Mouse (Mus musculus) spleen, postnatal 10 days (tissue): ENCODE data around the gene Parp16.
"Not testable (repeated sequence)": the region's sequence is repeated elsewhere in the genome, so short reads cannot be mapped to it uniquely, and the experiment has no call there.

ENCODE experiments used
- DNase-seq, 2 experiments: peaks; one replicate each; pipeline ENCODE4 v3.0.0; 2021 to 2022; ENCODE audit warnings: low spot score in 2 of 2

The Parp16 gene

GRCm38 (mm10) chr9:65243249-65243648 lies 48.1 kb downstream of the Parp16 start:
- no peak for DNase-seq

DNA sequence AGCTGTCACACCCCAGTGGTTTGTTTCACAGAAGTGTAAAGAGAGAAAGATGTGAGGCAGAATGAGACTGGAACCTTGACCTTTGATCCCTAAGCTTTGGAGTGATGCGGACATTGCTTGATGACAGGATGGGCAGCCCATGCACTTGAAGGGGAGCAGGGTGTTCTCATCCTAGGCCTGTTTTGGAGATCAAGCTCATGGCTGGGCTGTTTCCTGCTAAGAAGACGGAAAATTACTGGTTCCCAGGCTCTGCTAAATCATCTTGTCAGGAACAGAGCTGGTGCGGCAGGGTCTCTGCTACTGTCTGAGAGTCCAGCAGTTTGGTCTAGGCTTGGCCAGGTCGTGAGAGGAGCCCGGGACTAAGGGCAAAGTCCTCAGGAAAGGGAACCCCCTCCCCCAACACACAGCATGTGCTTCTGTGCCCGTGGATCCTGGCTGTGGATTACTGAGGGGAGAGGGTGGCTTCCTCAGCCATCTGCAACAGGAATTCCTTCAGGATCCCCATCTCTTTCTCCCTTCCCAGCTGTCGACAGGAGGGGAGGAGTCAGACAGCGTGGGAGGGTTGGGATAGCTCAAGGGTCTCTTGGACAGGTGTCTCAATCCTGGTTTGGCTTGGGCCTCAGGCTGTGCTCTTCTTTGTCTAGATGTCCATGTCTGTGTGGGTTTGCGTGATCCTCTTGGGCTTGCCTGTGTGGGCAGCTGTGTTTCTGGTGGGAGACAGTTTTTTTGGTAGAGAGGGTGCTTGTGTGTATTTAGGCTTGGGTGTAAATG lies 49.1 kb downstream of the Parp16 start:
- DNase-seq, result no peak

DNA sequence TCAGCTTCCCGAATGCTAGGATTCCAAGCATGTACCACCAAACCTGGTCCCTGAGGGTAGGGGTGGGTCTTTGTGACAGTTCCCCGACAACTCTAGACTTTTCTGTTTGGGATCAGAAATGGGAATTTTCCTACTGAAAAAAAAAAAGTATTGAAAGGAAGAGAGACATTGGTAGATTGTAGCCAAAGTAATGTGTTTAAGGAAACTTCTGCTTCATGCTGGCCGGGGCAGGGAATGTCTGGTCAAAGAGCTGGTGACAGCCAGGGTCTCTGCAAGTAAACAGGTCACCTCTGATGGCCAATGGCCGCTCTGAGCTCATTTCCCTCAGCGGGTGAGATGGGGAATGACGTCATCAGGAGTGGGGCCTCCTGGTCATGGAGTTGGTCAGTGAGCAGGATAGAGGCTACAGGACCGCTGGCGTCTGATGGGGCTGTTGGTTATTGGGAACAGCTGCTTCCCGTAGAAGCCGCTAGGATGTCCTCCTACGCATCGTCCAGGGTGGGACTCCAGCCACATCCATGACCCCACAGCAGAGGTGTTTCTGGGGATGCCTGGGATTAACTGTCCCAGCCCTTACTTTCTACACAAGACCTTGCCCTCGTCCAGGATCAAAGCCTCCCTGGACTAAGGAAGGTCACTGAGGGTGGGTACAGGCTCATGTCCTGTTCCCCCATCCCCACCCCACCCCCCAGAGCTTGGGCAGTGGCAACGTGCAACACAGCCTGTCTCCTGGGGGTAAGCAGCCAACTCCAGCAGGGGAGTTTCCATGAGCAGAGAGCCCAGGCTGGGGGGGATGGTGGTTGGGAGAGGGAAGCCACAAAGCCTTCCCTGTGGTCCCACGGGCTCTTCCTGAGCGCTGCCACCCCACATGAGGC lies 52.6 kb downstream of the Parp16 start:
- no peak for DNase-seq

- DNase-seq, result no peak
These were observed 53.2 kb downstream of the Parp16 start for GRCm38 (mm10) chr9:65248377-65248690.

DNA sequence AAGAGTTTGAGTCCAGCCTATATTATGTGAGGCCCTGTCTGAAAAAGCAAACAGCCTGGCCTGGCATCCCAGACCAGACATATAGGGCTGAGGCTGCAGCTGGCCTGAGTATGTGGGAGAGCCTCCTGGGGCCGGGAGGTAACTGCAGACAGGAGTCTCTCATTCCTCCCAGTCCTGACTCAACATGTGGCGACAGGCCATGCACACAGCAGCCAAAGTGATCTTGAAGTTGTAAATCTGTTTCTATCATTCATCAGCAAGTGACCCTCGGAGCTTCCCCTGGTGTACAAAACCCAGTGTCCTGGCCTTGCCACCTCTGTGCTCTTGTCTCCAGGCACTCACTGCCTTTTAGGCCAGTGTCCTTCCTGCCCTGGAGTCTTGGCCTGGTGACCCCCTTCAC lies 56.9 kb downstream of the Parp16 start:
- no peak for DNase-seq

DNA sequence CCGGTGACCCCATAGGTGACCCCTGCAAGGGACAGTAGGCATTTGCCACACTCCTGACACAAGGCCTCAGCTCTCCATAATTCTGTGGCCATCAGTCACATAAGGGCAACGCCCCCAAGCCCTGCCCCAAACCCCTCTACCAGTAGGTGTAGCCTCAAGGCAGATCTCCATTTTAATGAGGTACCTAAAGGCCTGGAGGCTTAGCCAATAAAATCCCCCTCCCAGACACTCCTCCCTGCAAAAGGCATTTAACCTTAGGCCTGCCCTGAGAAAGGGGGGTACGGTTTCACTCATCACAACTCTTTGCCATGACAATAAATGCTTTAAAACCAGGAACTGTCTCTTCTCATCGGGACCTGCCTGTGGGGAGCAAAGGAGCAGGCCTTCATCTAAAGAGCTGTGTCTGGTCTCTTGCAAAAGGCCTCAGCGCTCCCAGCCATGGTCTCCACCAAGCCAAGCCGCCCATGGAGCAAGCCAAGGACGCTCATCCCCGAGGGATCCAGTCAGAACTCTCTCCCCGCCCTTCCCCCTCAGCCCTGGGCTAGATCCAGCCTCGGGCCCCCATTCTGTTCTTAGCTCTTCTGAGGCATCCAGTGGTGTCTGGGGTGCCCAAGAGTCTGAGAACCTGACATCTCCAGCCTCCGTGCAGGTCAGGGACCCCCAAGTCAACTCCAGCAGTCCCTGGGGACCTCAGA lies 60.9 kb downstream of the Parp16 start:
- DNase-seq, result no peak

GRCm38 (mm10) chr9:65257218-65257910 lies 62.2 kb downstream of the Parp16 start:
- DNase-seq, result no peak

DNA sequence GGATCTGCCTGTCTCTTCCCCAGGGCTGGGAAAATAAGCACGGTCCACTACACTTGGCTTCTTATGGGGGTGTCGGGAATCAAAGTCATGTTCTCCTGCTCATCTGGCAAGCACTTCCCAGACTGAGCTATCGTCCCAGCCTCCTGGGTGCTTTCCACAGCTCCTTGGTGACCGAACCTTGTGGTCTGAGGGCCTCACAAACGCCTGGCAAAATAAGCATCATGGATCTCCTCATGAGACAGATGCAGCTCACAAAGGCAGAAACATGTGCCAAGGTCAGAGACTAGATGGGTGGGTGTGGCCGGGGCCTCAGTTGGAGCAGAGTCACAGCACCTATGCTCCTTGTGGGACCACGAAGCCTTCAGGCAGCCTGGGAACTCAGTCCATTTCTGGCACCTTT lies 64.2 kb downstream of the Parp16 start:
- no peak for DNase-seq

GRCm38 (mm10) chr9:65261591-65262230 lies 66.6 kb downstream of the Parp16 start:
- no peak for DNase-seq

DNA sequence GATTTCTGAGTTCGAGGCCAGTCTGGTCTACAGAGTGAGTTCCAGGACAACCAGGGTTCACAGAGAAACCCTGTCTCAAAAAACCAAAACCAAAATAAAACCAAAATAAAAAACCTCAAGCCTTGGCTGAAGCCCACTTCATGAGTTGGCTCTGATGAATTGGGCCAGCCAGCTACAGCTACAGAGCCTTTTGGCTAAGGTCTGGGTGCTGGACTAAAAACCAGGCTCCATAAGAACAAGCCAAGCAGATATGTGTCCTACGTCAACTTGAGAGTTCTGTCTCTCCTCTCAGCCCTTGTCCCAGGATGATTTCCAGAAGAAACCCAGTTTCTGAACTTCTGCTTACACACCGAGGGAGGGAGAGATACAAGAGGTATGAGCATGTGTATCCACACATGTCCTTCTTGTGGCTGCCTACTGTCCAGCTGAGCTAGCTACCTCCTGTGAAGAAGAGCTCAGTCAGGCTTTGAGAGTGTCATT lies 67.5 kb downstream of the Parp16 start:
- DNase-seq, result no peak

DNA sequence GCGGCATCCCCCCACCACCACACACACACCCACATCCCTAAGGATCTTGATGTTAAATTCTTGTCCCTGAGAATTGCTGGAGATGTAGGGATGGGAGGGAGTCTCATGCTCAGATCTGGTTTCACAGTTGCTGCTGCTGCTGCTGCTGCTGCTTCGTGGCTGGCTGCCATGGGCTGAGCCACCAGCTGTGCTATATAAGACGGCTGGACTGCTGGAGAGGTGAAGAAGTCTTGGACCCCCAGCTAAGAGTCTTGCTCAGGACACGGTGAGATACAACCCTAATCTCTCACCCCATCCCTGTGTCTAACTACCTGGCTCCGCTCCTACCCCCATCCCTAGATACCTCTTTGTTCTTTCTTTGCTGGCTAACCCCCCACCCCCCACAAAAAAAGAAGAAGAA lies 69.8 kb downstream of the Parp16 start, which contains the start of gene Cilp:
Gene Cilp (plus strand): TSS at position 222 of the 400 bp plus-strand sequence.
- no peak for DNase-seq

DNA sequence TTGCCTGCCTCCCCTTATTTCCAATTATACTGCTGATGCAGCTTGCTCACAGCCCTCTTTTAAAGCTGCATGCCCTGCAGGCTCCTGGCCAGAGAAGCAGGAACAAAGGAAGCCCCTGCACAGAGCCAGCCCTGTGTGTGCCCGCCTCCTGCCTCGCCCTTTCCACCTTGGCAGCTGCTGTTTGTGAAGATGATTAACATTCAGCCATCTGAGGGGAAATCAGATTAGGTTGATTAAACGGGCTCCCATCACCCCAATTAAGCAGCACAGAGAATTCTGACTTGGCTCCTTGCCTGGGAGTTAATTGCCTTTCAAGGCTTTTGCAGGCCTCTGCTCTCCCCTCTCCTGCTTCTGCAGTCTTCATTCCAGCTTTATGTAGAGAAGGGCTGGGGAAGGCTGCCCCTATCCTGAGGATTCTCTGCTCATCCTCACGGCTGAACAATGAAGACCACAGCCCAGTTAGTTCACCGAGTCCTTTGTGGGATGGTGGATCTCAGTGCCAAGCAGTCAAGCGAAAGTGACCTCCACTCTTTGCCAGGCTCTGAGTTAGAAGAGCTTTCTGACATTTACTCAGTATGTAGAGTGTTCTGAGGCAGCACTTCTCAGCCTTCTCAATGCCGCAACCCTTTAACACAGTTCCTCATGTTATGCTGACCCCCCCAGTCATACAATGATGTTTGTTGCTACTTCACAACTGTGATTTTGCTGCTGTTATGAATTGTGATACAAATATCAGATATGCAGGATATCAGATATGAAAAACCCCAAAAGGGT lies 72.8 kb downstream of the Parp16 start:
- no peak for DNase-seq

GRCm38 (mm10) chr9:65273048-65273809 lies 78.1 kb downstream of the Parp16 start:
- no peak for DNase-seq

- no peak for DNase-seq
These were observed 78.7 kb downstream of the Parp16 start for GRCm38 (mm10) chr9:65273873-65274272.

DNA sequence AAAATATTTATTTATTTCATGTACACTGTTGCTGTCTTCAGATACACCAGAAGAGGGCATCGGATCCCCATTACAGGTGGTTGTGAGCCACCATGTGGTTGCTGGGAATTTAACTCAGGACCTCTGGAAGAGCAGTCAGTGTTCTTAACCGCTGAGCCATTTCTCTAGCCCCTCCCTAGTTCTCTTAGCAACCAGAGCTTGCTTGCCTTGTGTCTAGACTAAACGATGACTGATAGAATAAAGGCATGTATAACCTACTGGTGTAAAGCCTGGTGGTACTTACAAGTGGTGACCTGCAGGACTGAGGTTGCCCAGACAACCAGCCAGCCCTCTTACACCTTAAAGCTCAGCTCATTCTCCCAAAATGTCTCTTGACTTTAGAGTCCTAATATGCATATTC lies 79.7 kb downstream of the Parp16 start:
- not testable (repeated sequence) for DNase-seq

DNA sequence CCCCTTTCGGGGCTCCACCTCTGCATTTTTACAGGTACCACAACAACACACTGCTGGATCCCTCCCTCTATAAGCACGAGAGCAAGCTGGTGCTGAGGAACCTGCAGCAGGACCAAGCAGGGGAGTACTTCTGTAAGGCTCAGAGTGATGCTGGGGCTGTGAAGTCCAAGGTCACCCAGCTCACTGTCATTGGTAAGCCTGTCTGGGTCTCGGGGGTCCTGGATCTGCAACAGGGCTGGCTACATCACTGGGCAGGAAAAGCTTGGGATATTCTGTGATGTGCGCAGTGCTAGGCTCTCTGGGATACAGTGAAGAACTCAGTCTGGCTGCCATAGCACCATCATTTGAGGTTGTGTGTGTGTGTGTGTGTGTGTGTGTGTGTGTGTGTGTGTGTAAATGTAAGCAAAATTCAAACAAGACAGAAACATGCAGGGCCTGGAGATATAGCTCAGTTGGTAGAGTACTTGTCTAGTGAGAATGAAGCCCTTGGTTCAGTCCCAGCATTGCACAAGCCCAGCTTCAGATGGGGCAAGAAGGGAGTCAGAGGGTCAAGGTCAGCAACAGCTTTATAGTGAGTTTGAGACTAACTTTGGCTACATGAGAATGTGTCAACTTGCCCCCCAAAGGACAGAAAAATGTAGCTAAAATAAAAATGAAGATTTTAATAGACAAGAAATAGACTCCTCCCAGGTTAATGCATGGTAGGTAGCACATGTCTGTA lies 80.8 kb downstream of the Parp16 start:
- DNase-seq, result no peak

- DNase-seq, result no peak
These were observed 86.5 kb downstream of the Parp16 start for GRCm38 (mm10) chr9:65281536-65282151.

GRCm38 (mm10) chr9:65283301-65283700 lies 88.1 kb downstream of the Parp16 start:
- peak in 1 of 2 experiments; percentile 15 for DNase-seq
